Mouse (Mus musculus) embryo, embryonic 10.5 days (tissue): ENCODE data around the gene Zmpste24.

Source experiments
- DNase-seq: peaks from one replicate; pipeline ENCODE4 v3.0.0-alpha.2; 2015; ENCODE audit warnings: low spot score

Gene Zmpste24

GRCm38 (mm10) chr4:121031440-121031839, 66.6 kb downstream of the Zmpste24 start:
- no peak for DNase-seq

DNA sequence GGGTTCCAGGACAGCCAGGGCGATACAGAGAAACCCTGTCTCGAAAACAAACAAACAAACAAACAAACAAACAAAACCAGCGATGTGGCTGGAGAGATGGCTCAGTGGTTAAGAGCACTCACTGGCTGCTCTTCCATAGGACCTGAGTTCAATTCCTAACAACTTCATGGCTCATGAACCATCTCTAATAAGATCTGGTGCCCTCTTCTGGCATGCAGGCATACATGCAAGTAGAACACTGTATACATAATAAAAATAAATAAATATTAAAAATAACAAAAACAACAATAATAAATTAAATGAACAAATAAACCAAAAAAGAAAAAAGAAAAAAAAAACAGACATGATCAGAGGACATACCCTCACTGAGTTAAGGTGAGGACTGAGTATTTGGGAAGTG, 68.4 kb downstream of the Zmpste24 start:
- DNase-seq = no peak

GRCm38 (mm10) chr4:121028659-121029392, 69.2 kb downstream of the Zmpste24 start:
- DNase-seq = peak; percentile 81

DNA sequence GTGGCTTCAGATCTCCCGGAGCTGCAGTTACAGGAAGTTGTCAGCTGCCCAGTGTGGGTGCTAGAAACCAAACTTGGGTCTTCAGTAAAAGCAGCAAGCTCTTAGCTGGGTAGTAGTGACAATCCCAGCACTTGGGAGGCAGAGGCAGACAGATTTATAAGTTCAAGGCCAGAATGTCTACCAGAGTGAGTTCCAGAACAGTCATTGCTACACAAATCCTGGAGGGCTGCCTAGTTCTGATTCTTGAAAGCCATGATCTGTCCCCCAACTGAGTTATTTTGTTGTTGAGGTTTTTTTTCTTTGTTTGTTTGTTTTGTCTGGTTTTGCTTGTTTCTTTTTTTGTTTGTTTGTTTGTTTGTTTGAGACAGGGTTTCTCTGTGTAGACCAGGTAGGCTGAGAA, 69.9 kb downstream of the Zmpste24 start:
- no peak for DNase-seq

DNA sequence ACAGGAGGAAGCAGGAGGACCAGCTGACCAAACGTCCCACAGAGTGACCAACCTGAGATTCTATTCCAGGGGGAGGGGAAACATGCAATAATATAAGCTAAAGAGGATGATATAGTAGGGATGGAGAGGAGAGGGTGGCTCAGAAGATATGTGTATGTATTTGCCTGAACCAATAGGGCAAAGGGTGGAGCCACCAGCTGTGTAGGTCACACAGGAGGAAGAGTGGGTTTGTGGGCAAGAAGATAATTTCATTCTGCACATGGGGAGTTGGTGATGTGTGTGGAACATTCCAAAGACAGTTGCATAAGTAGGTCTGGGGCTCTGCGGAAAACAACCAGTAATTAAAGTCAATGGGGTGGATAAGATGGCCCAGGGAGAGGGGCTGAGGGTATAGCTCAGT, 72.4 kb downstream of the Zmpste24 start:
- no peak for DNase-seq

DNA sequence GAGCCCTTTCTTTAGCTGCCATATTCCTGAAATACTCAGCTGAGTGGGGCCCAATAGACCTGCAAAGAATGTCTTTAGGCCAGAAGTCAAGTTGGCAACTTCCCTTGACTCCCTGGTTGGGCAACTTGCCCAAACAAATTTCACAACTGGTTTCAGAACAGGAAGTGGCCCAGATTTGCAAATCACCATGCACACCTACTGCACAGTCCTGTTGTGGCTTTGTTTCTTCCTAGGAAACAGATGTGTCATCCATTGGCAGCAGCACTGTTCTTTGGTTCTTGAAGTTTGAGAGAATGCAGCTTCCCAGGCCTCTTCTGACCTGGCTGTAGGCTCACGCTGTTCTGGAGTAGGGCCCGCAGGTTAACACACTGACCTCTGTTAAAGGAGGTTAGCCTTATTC, 74.1 kb downstream of the Zmpste24 start:
- DNase-seq = no peak

DNA sequence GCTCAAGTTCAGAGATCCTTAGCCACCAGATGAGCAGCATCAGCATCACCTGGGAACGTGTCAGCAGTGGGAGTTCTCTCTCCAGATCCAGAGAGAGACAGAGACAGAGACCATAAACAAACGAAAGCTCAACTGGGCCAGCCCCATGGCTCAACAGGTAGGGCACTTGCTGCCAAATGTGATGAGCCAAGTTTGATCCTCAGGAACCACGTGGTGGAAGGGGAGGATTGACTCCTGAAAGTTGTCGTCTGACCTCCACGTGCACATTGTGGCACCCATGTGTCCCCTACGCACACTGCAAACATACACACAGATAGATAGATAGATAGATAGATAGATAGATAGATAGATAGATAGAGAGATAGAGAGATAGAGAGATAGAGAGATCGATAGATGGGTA, 74.6 kb downstream of the Zmpste24 start:
- no peak for DNase-seq

DNA sequence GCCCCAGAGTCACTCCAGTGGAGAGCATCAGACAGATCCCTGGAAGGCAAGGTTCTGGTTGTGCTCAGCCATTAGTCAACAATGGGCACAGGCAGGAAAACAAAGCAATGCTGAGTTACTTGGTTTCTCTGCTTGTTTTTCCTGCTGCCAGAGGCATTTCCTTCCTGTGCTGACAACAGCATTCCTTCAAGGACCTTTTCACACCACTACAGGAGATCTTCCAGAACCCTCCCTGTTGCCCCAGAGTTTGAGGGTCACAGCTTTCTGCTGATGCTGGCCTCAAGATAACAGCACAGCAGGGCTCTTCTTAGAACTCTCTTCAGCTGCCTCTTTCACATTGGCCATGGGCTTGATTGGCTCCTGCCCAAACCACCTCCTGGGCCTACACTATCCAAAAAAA, 76.1 kb downstream of the Zmpste24 start:
- DNase-seq = no peak

GRCm38 (mm10) chr4:121020040-121020790, 77.8 kb downstream of the Zmpste24 start:
- DNase-seq = no peak

GRCm38 (mm10) chr4:121018250-121018649, 79.8 kb downstream of the Zmpste24 start:
- no peak for DNase-seq

DNA sequence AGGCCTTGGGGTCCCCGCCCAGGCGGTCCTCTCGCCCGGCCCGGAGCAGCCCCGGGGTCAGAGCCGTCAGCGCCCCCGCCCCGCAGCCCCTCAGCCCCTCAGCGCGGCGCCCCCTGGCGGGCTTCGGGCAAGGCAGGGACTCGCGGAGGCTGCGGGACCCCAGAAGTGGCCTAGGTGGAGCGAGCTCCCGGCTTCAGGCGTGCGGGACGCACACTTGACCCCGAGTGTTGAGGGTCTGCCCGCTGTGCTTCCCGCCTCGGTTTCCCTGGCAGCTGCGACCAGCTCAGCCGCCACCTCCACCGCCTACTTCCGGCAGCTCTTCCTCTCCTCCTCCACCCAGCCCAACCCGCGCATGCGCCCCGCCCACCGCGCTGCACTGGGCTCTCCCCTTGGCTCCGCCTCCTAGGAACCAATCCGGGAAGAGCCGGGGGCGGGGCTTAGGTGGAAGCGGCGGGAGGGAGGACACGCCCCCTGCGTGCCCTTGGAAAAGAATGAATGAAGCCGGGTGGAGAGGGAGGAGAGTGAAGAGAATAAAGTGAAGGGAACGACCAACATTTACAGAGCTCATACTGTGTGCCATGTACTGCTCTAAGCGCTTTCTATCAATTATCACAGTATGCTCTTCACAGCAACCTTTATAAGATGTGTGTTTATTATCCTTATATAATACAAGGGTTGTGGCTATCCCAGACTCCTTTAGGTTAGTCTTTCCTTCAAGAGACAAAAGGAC, 80.9 kb downstream of the Zmpste24 start, which contains the start of gene Smap2:
Gene Smap2 (minus strand): TSS at position 320 of the 730 bp plus-strand sequence.
- DNase-seq = peak; percentile 100

DNA sequence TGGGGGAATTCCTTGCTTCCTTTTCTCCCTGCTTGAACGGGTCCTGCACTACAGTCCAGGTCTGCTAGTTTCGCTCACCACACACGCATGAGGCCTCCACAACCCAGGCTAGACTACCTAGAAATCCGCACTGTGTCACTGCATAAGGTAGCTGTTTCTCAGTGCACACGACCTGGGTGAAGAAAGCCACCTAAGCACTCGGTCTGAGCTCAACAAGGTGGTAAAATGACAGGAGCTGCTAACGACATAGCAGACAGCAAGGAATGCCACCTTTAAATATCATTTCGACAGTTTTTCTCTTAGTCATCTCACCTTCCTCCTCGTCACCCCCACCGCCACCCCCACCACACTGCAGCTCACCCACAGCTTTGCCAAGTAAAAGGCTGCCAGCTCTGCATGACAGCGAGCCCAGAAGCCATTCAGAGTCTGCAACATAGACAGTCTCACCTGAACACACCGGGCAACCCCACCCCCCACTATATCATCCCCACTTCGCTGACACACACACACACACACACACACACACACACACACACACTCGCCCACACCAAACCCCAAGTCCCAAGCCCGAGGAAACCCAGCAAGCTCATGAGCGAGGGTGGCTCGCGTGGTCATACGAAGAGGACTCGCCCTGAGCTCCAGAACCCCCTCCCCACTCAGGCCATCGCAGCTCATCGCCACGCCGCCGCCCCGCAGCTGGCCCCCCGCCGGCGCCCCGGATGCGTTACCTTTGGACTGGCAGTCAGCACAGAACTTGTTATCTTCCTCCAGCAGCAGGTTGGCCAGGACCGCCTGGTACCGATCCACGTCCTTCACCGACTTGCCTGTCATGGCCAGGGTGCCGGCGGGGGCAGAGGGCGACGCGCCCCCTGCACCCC, 81.8 kb downstream of the Zmpste24 start:
- peak; percentile 14 for DNase-seq

GRCm38 (mm10) chr4:121015268-121015659, 82.8 kb downstream of the Zmpste24 start:
- no peak for DNase-seq

- DNase-seq = no peak
These were observed 83.3 kb downstream of the Zmpste24 start for GRCm38 (mm10) chr4:121014594-121015267.

DNA sequence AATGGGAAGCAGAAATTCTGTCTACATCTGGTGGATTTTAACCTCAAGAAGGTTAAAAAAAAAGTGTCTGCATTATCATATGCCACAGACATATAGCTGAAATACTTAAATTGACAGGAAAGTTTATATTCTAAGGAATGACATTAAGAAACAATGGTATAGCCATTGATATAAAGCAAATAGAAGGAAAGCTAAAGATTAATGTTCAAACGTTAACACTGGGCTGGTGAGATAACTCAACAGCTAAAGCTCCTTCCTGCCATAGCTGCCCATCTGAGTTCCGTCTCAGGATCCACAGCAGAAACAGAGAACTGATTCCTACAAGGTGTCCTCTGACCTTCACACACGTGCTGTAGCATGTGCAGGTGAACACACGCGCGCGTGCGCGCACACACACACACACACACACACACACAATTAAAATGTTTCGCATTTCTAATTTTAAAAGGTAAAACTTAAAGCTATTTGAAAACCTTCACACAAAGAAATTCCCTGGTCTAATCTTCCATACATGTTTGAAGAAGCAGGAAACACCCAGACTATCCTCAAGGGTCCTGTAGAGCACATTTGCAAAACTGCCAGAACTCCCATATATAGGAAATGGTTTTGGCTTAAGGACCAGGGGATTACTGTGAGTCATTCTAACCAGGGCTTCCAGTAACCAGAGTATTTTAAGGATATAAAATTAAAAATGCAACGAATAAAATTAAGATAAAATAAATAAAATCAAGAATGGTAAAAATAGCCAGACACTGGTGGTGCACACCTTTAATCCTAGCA, 87.1 kb downstream of the Zmpste24 start:
- DNase-seq = no peak
